In genomic region chr6:4994161-4994919, GRCm38 (mm10) we compare ENCODE assay signal across 8 mouse cellular contexts.
DNase-seq lines count a peak whose midpoint lies in the region; ATAC-seq and TF ChIP-seq lines count a peak whose summit lies in the region.

No protein-coding gene starts in this region.

- no peaks in the 10 kb centered on the region for H3K9me3 ChIP-seq in forebrain, embryonic 10.5 days
- no peaks in the 10 kb centered on the region for H3K9me3 ChIP-seq in limb, embryonic 11.5 days (ENCODE audit: control insufficient read depth, low read length)
- H3K9me3 ChIP-seq in stomach, embryonic 14.5 days (ENCODE audit: control insufficient read depth, low read depth, low read length) = no peaks in the 10 kb centered on the region

- no peaks in the 10 kb centered on the region for H3K27me3 ChIP-seq in forebrain, embryonic 10.5 days (ENCODE audit: poor library complexity, severe bottlenecking)
- H3K27me3 ChIP-seq in limb, embryonic 11.5 days (ENCODE audit: control insufficient read depth, insufficient read depth, low read length) = no peaks in the 10 kb centered on the region
- no peaks in the 10 kb centered on the region for H3K27me3 ChIP-seq in stomach, embryonic 14.5 days (ENCODE audit: control insufficient read depth, insufficient read depth, low read length)

- H3K9ac ChIP-seq in limb, embryonic 11.5 days (ENCODE audit: low read length) = peak overlapping the region; percentile 17
- no peak overlapping the region for H3K9ac ChIP-seq in stomach, embryonic 14.5 days (replicated peaks; ENCODE audit: low read depth, low read length)

- no peak for DNase-seq in layer of hippocampus, adult 2 months (ENCODE audit: low spot score in 2 of 2)
- DNase-seq in layer of hippocampus, adult 9-11 months = no peak
- DNase-seq in forebrain, embryonic 10.5 days (ENCODE audit: extremely low spot score, low spot score) = peak; percentile 43
- DNase-seq in limb, embryonic 11.5 days (ENCODE audit: low spot score) = no peak
- DNase-seq in T-cell, adult 2 months (ENCODE audit: low spot score) = no peak
- DNase-seq in layer of hippocampus, adult 9-10 months (ENCODE audit: low spot score) = no peak
- no peak for DNase-seq in cerebellum, adult 11-12 months

- peak overlapping the region; percentile 23; the same call in 1 of the 2 replicates for H3K4me2 ChIP-seq in limb, embryonic 11.5 days (ENCODE audit: low read depth, severe bottlenecking)
- peak overlapping the region; percentile 19 for H3K4me2 ChIP-seq in stomach, embryonic 14.5 days (replicated peaks; ENCODE audit: low read depth, low read length)

- peaks cover 33% of the 10 kb centered on the region for H3K4me1 ChIP-seq in forebrain, embryonic 10.5 days
- H3K4me1 ChIP-seq in limb, embryonic 11.5 days (ENCODE audit: control insufficient read depth, insufficient read depth, low read length) = peaks cover 18% of the 10 kb centered on the region; the same call in 1 of the 2 replicates
- peaks cover 16% of the 10 kb centered on the region; the same call in 1 of the 2 replicates for H3K4me1 ChIP-seq in stomach, embryonic 14.5 days (ENCODE audit: control insufficient read depth, insufficient read depth, low read length)

- ATAC-seq in limb, embryonic 11.5 days (ENCODE audit: insufficient number of reproducible peaks, low FRiP score, low TSS enrichment, low read depth) = peak; percentile 78; the same call in 1 of the 2 replicates
- ATAC-seq in stomach, embryonic 14.5 days (ENCODE audit: insufficient number of reproducible peaks, insufficient read depth, low FRiP score, low read depth) = peak; percentile 77; the same call in 1 of the 2 replicates

- no peak for TF ChIP-seq CTCF in layer of hippocampus, adult 2 months (conservative IDR thresholded peaks at IDR 0.05)

- H3K4me3 ChIP-seq in layer of hippocampus, adult 2 months = no peak overlapping the region
- H3K4me3 ChIP-seq in forebrain, embryonic 10.5 days = peak overlapping the region; percentile 14
- no peak overlapping the region for H3K4me3 ChIP-seq in limb, embryonic 11.5 days (ENCODE audit: low read depth, low read length)
- no peak overlapping the region for H3K4me3 ChIP-seq in stomach, embryonic 14.5 days (ENCODE audit: low read depth, low read length)

- 42% methylated on average over 14 of the region's 14 CpGs for WGBS in forebrain, embryonic 10.5 days
- 31% methylated on average over 14 of the region's 14 CpGs for WGBS in limb, embryonic 11.5 days
- WGBS in stomach, embryonic 14.5 days = 28% methylated on average over 14 of the region's 14 CpGs

- H3K36me3 ChIP-seq in forebrain, embryonic 10.5 days (replicated peaks) = no peaks in the 10 kb centered on the region
- no peaks in the 10 kb centered on the region for H3K36me3 ChIP-seq in limb, embryonic 11.5 days (ENCODE audit: control insufficient read depth, insufficient read depth, low read length)
- no peaks in the 10 kb centered on the region for H3K36me3 ChIP-seq in stomach, embryonic 14.5 days (ENCODE audit: control insufficient read depth, insufficient read depth, low read length)

- H3K27ac ChIP-seq in layer of hippocampus, adult 2 months = peak overlapping the region; percentile 25; the same call in 1 of the 2 replicates
- H3K27ac ChIP-seq in forebrain, embryonic 10.5 days = peak overlapping the region; percentile 77
- H3K27ac ChIP-seq in limb, embryonic 11.5 days (replicated peaks; ENCODE audit: low read depth, low read length) = peak overlapping the region; percentile 45; the same call in 1 of the 2 replicates
- peak overlapping the region; percentile 77 for H3K27ac ChIP-seq in stomach, embryonic 14.5 days (ENCODE audit: low read length)

Comparison
In these comparisons a context has a peak if more than half of its experiments do, and no peak if none do; other contexts are left out.
1. H3K27ac ChIP-seq: peak in every context shown above with its lines; median percentile 77 in forebrain, embryonic 10.5 days; 77 in stomach, embryonic 14.5 days; 45 in limb, embryonic 11.5 days; 25 in layer of hippocampus, adult 2 months.